Mouse (Mus musculus) embryonic facial prominence, embryonic 11.5 days (tissue): Measurements from ENCODE around the gene Rhbdl1. TPM values are rescaled to one million over a fixed set of nuclear protein-coding genes. Genes with fewer than 3 reads are reported as not detected.

Experiments
- ATAC-seq: fragments of 200-750 bp; cut with Nextera tagmentation; replicated peaks from 2 replicates; pipeline ENCODE4 v1.8.0; 2017; ENCODE audit warnings: low read depth; ENCODE audit not compliant: insufficient number of reproducible peaks, low FRiP score, low TSS enrichment
- DNase-seq: peaks from one replicate; pipeline ENCODE4 v3.0.0-alpha.2; 2015; ENCODE audit warnings: low spot score
- H3K27ac ChIP-seq: fragments of 300-500 bp; sonication (generic); replicated peaks from 2 replicates; pipeline ENCODE4 v1.5.1; 2014; ENCODE audit warnings: mild to moderate bottlenecking, low read depth, low read length, control low read depth
- H3K27me3 ChIP-seq: fragments of 300-500 bp; sonication (generic); 2 replicates; pipeline ENCODE4 v1.6.1; 2014; ENCODE audit warnings: mild to moderate bottlenecking, low read length, moderate library complexity, mixed read lengths; ENCODE audit not compliant: control insufficient read depth, insufficient read depth
- H3K36me3 ChIP-seq: fragments of 300-500 bp; sonication (generic); replicated peaks from 2 replicates; pipeline ENCODE4 v1.6.1; 2014; ENCODE audit warnings: low read depth, mild to moderate bottlenecking, low read length, moderate library complexity, mixed read lengths; ENCODE audit not compliant: control insufficient read depth, insufficient read depth
- H3K4me1 ChIP-seq: fragments of 300-500 bp; sonication (generic); 2 replicates; pipeline ENCODE4 v1.6.1; 2014; ENCODE audit warnings: low read length, mixed read lengths; ENCODE audit not compliant: control insufficient read depth, insufficient read depth
- H3K4me2 ChIP-seq: fragments of 300-500 bp; sonication (generic); 2 replicates; pipeline ENCODE4 v1.6.1; 2014; ENCODE audit warnings: low read depth, mild to moderate bottlenecking, control low read depth, low read length, moderate library complexity
- H3K4me3 ChIP-seq: fragments of 300-500 bp; sonication (generic); 2 replicates; pipeline ENCODE4 v1.5.1; 2014; ENCODE audit warnings: low read depth, low read length, control low read depth
- H3K9ac ChIP-seq: fragments of 300-500 bp; sonication (generic); replicated peaks from 2 replicates; pipeline ENCODE4 v1.6.1; 2014; ENCODE audit warnings: mild to moderate bottlenecking, control low read depth, low read length
- H3K9me3 ChIP-seq: fragments of 300-500 bp; sonication (generic); replicated peaks from 2 replicates; pipeline ENCODE4 v1.6.1; 2016; ENCODE audit warnings: mild to moderate bottlenecking, low read length, inconsistent platforms, mixed read lengths; ENCODE audit not compliant: control insufficient read depth
- WGBS: fragments of 180-500 bp; shearing (Covaris S2); extraction: QIAGEN DNeasy Blood & Tissue Kit; methylation state at CpG from one replicate; pipeline ENCODE4 v1.1.7; 2014; 5-methylcytosine and 5-hydroxymethylcytosine counted together
- polyA plus RNA-seq: library from polyadenylated mRNA; unstranded; fragments of >200 nt; fragmentation: Nextera tagmentation; extraction: Ambion mirVana; gene quantifications from 2 replicates; pipeline ENCODE4 v1.2.1, GENCODE M21; 2014

The Rhbdl1 gene
- polyA plus RNA-seq, 1 experiment from 2014 or later, result 1.5 TPM

- Histone ChIP-seq H3K4me3 (peak overlapping the region; percentile 54), H3K4me1 (peaks cover 9% of the 10 kb centered on the region), H3K36me3 (no peaks in the 10 kb centered on the region), H3K27ac (peak overlapping the region; percentile 76), H3K27me3 (no peaks in the 10 kb centered on the region), H3K4me2 (peak overlapping the region; percentile 81), H3K9ac (peak overlapping the region; percentile 75), H3K9me3 (no peaks in the 10 kb centered on the region)
- DNase-seq (no peak), ATAC-seq (peak; percentile 50; the same call in 1 of the 2 replicates)
- WGBS, result 10% methylated on average over 6 of the region's 6 CpGs
Observed at GRCm38 (mm10) chr17:25861704-25862612, 24.9 kb upstream of the Rhbdl1 start.

GRCm38 (mm10) chr17:25860832-25861703 is 24.0 kb upstream of the Rhbdl1 start, which contains the start of gene Wdr90:
Gene Wdr90, minus strand, starts transcription at chr17:25861501.
- peak; percentile 90 for ATAC-seq
- 4% methylated on average over 65 of the region's 65 CpGs for WGBS

GRCm38 (mm10) chr17:25860229-25860628 is 23.1 kb upstream of the Rhbdl1 start:
- no peak overlapping the region for H3K27ac ChIP-seq
- peak overlapping the region; percentile 54; the same call in 1 of the 2 replicates for H3K4me3 ChIP-seq

More at GRCm38 (mm10) chr17:25860832-25861703, 24.0 kb upstream of the Rhbdl1 start, which contains the start of gene Wdr90:
- H3K4me1 ChIP-seq, result peaks cover 9% of the 10 kb centered on the region
- no peaks in the 10 kb centered on the region for H3K9me3 ChIP-seq
- peak within 1 kb of the TSS; percentile 81 for H3K4me2 ChIP-seq
- no peaks in the 10 kb centered on the region for H3K36me3 ChIP-seq
- peak within 1 kb of the TSS; percentile 54 for H3K4me3 ChIP-seq
- peak within 1 kb of the TSS; percentile 76 for H3K27ac ChIP-seq
- peak within 1 kb of the TSS; percentile 75 for H3K9ac ChIP-seq
- H3K27me3 ChIP-seq, result no peaks in the 10 kb centered on the region
- DNase-seq, result peak; percentile 96

GRCm38 (mm10) chr17:25844396-25844901 is 7.4 kb upstream of the Rhbdl1 start, which contains the start of gene Rhot2:
Gene Rhot2, minus strand, starts transcription at chr17:25844851.
- peak; percentile 97 for DNase-seq
- Histone ChIP-seq H3K4me1 (peaks cover 3% of the 10 kb centered on the region), H3K9me3 (no peaks in the 10 kb centered on the region), H3K4me2 (peak within 1 kb of the TSS; percentile 89), H3K27ac (peak within 1 kb of the TSS; percentile 47; the same call in 1 of the 2 replicates), H3K27me3 (no peaks in the 10 kb centered on the region), H3K4me3 (peak within 1 kb of the TSS; percentile 84), H3K36me3 (peaks cover 14% of the 10 kb centered on the region), H3K9ac (peak within 1 kb of the TSS; percentile 82)
- WGBS, result under 1% methylated on average over 20 of the region's 21 CpGs
- peak; percentile 93 for ATAC-seq

More at GRCm38 (mm10) chr17:25860229-25860628, 23.1 kb upstream of the Rhbdl1 start:
- Histone ChIP-seq H3K27me3 (no peaks in the 10 kb centered on the region), H3K9ac (peak overlapping the region; percentile 75), H3K36me3 (no peaks in the 10 kb centered on the region), H3K4me1 (peaks cover 9% of the 10 kb centered on the region), H3K9me3 (no peaks in the 10 kb centered on the region), H3K4me2 (peak overlapping the region; percentile 81; the same call in 1 of the 2 replicates)
- ATAC-seq (no peak), DNase-seq (no peak)
- 94% methylated on average over 6 of the region's 6 CpGs for WGBS

- peak overlapping the region; percentile 82 for H3K9ac ChIP-seq
- 3% methylated on average over 36 of the region's 38 CpGs for WGBS
- peaks cover 16% of the 10 kb centered on the region for H3K36me3 ChIP-seq
- peak; percentile 2; the same call in 1 of the 2 replicates for ATAC-seq
- peak overlapping the region; percentile 84 for H3K4me3 ChIP-seq
- peak overlapping the region; percentile 47; the same call in 1 of the 2 replicates for H3K27ac ChIP-seq
- no peaks in the 10 kb centered on the region for H3K27me3 ChIP-seq
- H3K4me1 ChIP-seq, result peaks cover 3% of the 10 kb centered on the region
- H3K9me3 ChIP-seq, result no peaks in the 10 kb centered on the region
- no peak for DNase-seq
- peak overlapping the region; percentile 89 for H3K4me2 ChIP-seq
Observed at GRCm38 (mm10) chr17:25843636-25844395, 6.7 kb upstream of the Rhbdl1 start.

GRCm38 (mm10) chr17:25843122-25843521 is 6.0 kb upstream of the Rhbdl1 start:
- WGBS, result 93% methylated on average over 4 of the region's 4 CpGs
- H3K9ac ChIP-seq, result peak overlapping the region; percentile 20; the same call in 1 of the 2 replicates
- H3K4me2 ChIP-seq, result no peak overlapping the region; the same call in 1 of the 2 replicates
- H3K27me3 ChIP-seq, result no peaks in the 10 kb centered on the region
- DNase-seq, result no peak
- H3K9me3 ChIP-seq, result no peaks in the 10 kb centered on the region
- peaks cover 3% of the 10 kb centered on the region for H3K4me1 ChIP-seq
- no peak overlapping the region for H3K27ac ChIP-seq
- no peak overlapping the region for H3K4me3 ChIP-seq
- ATAC-seq, result no peak
- peaks cover 14% of the 10 kb centered on the region for H3K36me3 ChIP-seq

GRCm38 (mm10) chr17:25842509-25842908 is 5.4 kb upstream of the Rhbdl1 start:
- Histone ChIP-seq H3K4me1 (peaks cover 3% of the 10 kb centered on the region), H3K27me3 (no peaks in the 10 kb centered on the region), H3K36me3 (peaks cover 14% of the 10 kb centered on the region), H3K9ac (no peak overlapping the region), H3K27ac (no peak overlapping the region), H3K4me3 (no peak overlapping the region), H3K9me3 (no peaks in the 10 kb centered on the region), H3K4me2 (no peak overlapping the region)
- DNase-seq (no peak), ATAC-seq (no peak)
- WGBS, result 84% methylated on average over 3 of the region's 3 CpGs
